Mouse (Mus musculus): ENCODE results near the gene Gm10318.

DNA sequence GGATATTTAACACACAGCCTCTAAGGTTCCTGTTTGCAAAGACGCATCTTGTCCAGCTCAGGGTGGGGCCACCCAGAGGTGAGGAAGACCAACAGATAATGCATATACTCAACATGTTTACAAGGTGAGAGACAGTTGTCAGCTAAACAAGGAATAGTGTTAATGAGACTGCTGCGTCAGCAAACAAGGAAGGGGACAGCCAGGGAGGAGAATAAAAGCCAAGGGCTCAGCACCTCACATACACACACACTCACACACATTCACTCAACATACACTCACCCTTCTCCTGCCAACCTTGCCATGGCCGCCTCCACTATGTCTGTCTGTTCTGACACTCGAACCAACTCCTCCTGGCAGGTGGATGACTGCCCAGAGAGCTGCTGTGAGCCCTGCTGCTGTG is 38.3 kb upstream of the Gm10318 start, which contains the start of gene Gm2696:
- TF ChIP-seq POU5F1 (IDR thresholded peaks at IDR 0.05; ENCODE audit: borderline replicate concordance, low read length) (no peak), CTCF (conservative IDR thresholded peaks at IDR 0.05; ENCODE audit: low read length) (no peak), NANOG (IDR thresholded peaks at IDR 0.05; ENCODE audit: borderline replicate concordance, low read length) (no peak)
